Mouse (Mus musculus): ENCODE data around the gene Otud4. TPM values are rescaled to one million over a fixed set of nuclear protein-coding genes. Genes with fewer than 3 reads are reported as not detected.

The Otud4 gene
- polyA plus RNA-seq, 1 experiment: 51.1 TPM

- TF ChIP-seq CTCF (IDR thresholded peaks at IDR 0.05; ENCODE audit: borderline replicate concordance, insufficient read depth, low read length) (no peak), POLR2A (IDR thresholded peaks at IDR 0.05; ENCODE audit: low read depth, low read length) (no peak)
- H3K27ac ChIP-seq (ENCODE audit: insufficient read depth, low read length): no peak overlapping the region
- no peaks in the 10 kb centered on the region for H3K4me1 ChIP-seq (ENCODE audit: control insufficient read depth, insufficient read depth, low read length)
These were observed 83.9 kb downstream of the Otud4 start for GRCm38 (mm10) chr8:79723308-79723707.

GRCm38 (mm10) chr8:79724589-79724988 is 85.2 kb downstream of the Otud4 start:
- Histone ChIP-seq H3K4me1 (ENCODE audit: control insufficient read depth, insufficient read depth, low read length) (no peaks in the 10 kb centered on the region), H3K27ac (ENCODE audit: insufficient read depth, low read length) (no peak overlapping the region), H3K4me3 (ENCODE audit: insufficient read depth, low read length) (no peak overlapping the region)
- no peak for TF ChIP-seq CTCF (IDR thresholded peaks at IDR 0.05; ENCODE audit: borderline replicate concordance, insufficient read depth, low read length)
- TF ChIP-seq POLR2A (IDR thresholded peaks at IDR 0.05; ENCODE audit: low read depth, low read length): no peak

More at GRCm38 (mm10) chr8:79723308-79723707, 83.9 kb downstream of the Otud4 start:
- no peak overlapping the region for H3K4me3 ChIP-seq (ENCODE audit: insufficient read depth, low read length)

Other genes starting within 250 kb of the Otud4 start
- 27.3 and 30.5 TPM in 2 replicates for gene Smad1, start 240.1 kb upstream of the Otud4 start, polyA plus RNA-seq (2011; ENCODE audit: insufficient read length, low read depth, missing spikeins)
- 162 and 174 TPM in 2 replicates for gene Abce1, start 72.1 kb downstream of the Otud4 start, polyA plus RNA-seq (2011; ENCODE audit: insufficient read length, low read depth, missing spikeins)
- 30.6 and 37.2 TPM in 2 replicates for gene Anapc10, start 72.2 kb downstream of the Otud4 start, polyA plus RNA-seq (2011; ENCODE audit: insufficient read length, low read depth, missing spikeins)

Measured in embryonic fibroblast, embryonic 13.5 days (primary cell).